Mouse (Mus musculus) macrophage (primary cell): ENCODE results near the gene Pgs1. TPM values are rescaled to one million over a fixed set of nuclear protein-coding genes. Genes with fewer than 3 reads are reported as not detected.

Source experiments
- H3K27ac ChIP-seq: fragments of 350-480 bp; formaldehyde crosslinking; 2 replicates; pipeline ENCODE4 v1.9.0; 2021
- H3K36me3 ChIP-seq: fragments of 350-480 bp; formaldehyde crosslinking; 2 replicates; pipeline ENCODE4 v1.9.0; 2021; ENCODE audit errors: inconsistent target
- H3K4me3 ChIP-seq: fragments of 350-480 bp; formaldehyde crosslinking; 2 replicates; pipeline ENCODE4 v1.9.0; 2021; ENCODE audit errors: inconsistent target
- H3K79me2 ChIP-seq: fragments of 350-480 bp; formaldehyde crosslinking; 2 replicates; pipeline ENCODE4 v1.9.0; 2021; ENCODE audit errors: inconsistent target
- WGBS: methylation state at CpG from one replicate; pipeline ENCODE4 v1.1.7; 2026; ENCODE audit warnings: inconsistent platforms; ENCODE audit not compliant: missing documents; 5-methylcytosine and 5-hydroxymethylcytosine counted together
- polyA plus RNA-seq: library from polyadenylated mRNA; stranded (reverse); fragments of 250-400 nt; gene quantifications from 3 replicates; pipeline ENCODE4 v1.2.4, GENCODE M21; 2018; ENCODE audit warnings: inconsistent platforms

The Pgs1 gene
- polyA plus RNA-seq, 1 experiment from 2014 or later, result 12.0 TPM

GRCm38 (mm10) chr11:118058367-118058766 is 72.3 kb downstream of the Pgs1 start:
- Histone ChIP-seq H3K36me3 (no peaks in the 10 kb centered on the region), H3K27ac (no peak overlapping the region), H3K4me3 (no peak overlapping the region), H3K79me2 (no peaks in the 10 kb centered on the region)
- 78% methylated on average over 12 of the region's 12 CpGs for WGBS

- H3K36me3 ChIP-seq, result no peaks in the 10 kb centered on the region
- no peaks in the 10 kb centered on the region for H3K79me2 ChIP-seq
- no peak overlapping the region for H3K27ac ChIP-seq
- no peak overlapping the region for H3K4me3 ChIP-seq
- 78% methylated on average over 10 of the region's 10 CpGs for WGBS
Observed at GRCm38 (mm10) chr11:118058872-118059271, 72.8 kb downstream of the Pgs1 start.

- no peak overlapping the region for H3K4me3 ChIP-seq
- WGBS, result 87% methylated on average over 14 of the region's 14 CpGs
- H3K27ac ChIP-seq, result no peak overlapping the region
Observed at GRCm38 (mm10) chr11:118060038-118060437, 73.9 kb downstream of the Pgs1 start.

GRCm38 (mm10) chr11:118067588-118067987 is 81.5 kb downstream of the Pgs1 start:
- Histone ChIP-seq H3K79me2 (no peaks in the 10 kb centered on the region), H3K36me3 (no peaks in the 10 kb centered on the region), H3K27ac (no peak overlapping the region), H3K4me3 (no peak overlapping the region)
- 89% methylated on average over 8 of the region's 8 CpGs for WGBS

More at GRCm38 (mm10) chr11:118060038-118060437, 73.9 kb downstream of the Pgs1 start:
- Histone ChIP-seq H3K36me3 (no peaks in the 10 kb centered on the region), H3K79me2 (no peaks in the 10 kb centered on the region)

DNA sequence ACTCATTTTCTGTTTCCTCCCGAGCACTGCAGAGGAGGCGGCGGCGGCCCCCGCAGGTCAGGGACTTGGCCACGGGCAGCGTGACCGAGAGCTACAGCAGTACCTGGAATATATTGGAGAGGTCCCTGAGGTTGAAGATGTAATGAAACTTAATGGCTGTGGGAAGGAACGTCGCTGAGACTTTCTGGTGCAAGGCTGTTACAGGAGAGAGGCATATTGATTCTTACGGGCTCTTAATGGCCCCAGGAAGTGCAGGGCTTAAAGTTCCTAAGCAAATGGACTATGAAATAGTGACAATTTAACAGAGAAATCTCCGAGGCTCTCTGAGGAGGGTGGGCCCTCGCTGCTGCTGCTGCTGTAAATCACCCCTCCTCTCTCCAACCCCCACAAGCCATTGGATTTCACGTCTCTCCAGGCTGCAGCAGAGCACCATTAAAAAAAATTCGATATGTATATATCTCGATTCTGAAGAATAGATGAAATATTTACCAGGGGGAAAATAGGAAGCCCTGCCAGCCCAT is 82.8 kb downstream of the Pgs1 start:
- H3K27ac ChIP-seq, result no peak overlapping the region
- 88% methylated on average over 15 of the region's 16 CpGs for WGBS
- no peaks in the 10 kb centered on the region for H3K36me3 ChIP-seq
- H3K4me3 ChIP-seq, result no peak overlapping the region
- H3K79me2 ChIP-seq, result no peaks in the 10 kb centered on the region

- Histone ChIP-seq H3K36me3 (no peaks in the 10 kb centered on the region), H3K4me3 (no peak overlapping the region), H3K79me2 (no peaks in the 10 kb centered on the region), H3K27ac (no peak overlapping the region)
- WGBS, result 41% methylated on average over 11 of the region's 11 CpGs
Observed at GRCm38 (mm10) chr11:118071227-118071912, 85.3 kb downstream of the Pgs1 start.

Other genes starting within 250 kb of the Pgs1 start
- 3.2 to 4.9 TPM (median 4.8 TPM) in 3 replicates for gene Tmc8, start 204.2 kb upstream of the Pgs1 start, polyA plus RNA-seq
- 11.1 to 22.1 TPM (median 17.9 TPM) in 3 replicates for gene Tmc6, start 204.1 kb upstream of the Pgs1 start, polyA plus RNA-seq
- gene 6030468B19Rik, start 188.6 kb upstream of the Pgs1 start, polyA plus RNA-seq, result not detected in 3 replicates
- gene Gm20708, start 176.6 kb upstream of the Pgs1 start, polyA plus RNA-seq, result 0.79 to 1.5 TPM (median 1.5 TPM) in 3 replicates
- gene Syngr2, start 176.6 kb upstream of the Pgs1 start, polyA plus RNA-seq, result 138 to 194 TPM (median 167 TPM) in 3 replicates
- 2.9 to 4.4 TPM (median 3.6 TPM) in 3 replicates for gene Afmid, start 160.4 kb upstream of the Pgs1 start, polyA plus RNA-seq
- 1.1 to 37.4 TPM (median 6.2 TPM) in 3 replicates for gene Tk1, start 160.2 kb upstream of the Pgs1 start, polyA plus RNA-seq
- 1.7 to 21.0 TPM (median 16.6 TPM) in 3 replicates for gene Birc5, start 137.0 kb upstream of the Pgs1 start, polyA plus RNA-seq
- gene Tmem235, start 125.5 kb upstream of the Pgs1 start, polyA plus RNA-seq, result not detected in 3 replicates
- 3.0 to 8.4 TPM (median 4.9 TPM) in 3 replicates for gene Tha1, start 112.8 kb upstream of the Pgs1 start, polyA plus RNA-seq
- gene Socs3, start 16.2 kb upstream of the Pgs1 start, polyA plus RNA-seq, result 2.0 to 6.9 TPM (median 2.3 TPM) in 3 replicates
- 0.16 to 0.33 TPM (median 0.20 TPM) in 3 replicates for gene Dnah17, start 144.3 kb downstream of the Pgs1 start, polyA plus RNA-seq